Mouse (Mus musculus) small intestine, adult 2 months (tissue): Measurements from ENCODE around the gene Nxpe2.

Experiments used
- CTCF ChIP-seq: fragments of 200-500 bp; IDR thresholded peaks from 2 replicates; pipeline ENCODE4 v1.5.1; 2012; ENCODE audit warnings: low read depth, mild to moderate bottlenecking, control low read depth, inconsistent platforms, low read length, moderate library complexity, mixed read lengths; ENCODE audit not compliant: insufficient replicate concordance, insufficient read length; ENCODE audit errors: extremely low read depth
- POLR2A ChIP-seq: fragments of 200-500 bp; IDR thresholded peaks from 2 replicates; pipeline ENCODE4 v1.6.1; 2012; ENCODE audit warnings: low read depth, mild to moderate bottlenecking, control low read depth, inconsistent platforms, low read length, moderate library complexity

DNA sequence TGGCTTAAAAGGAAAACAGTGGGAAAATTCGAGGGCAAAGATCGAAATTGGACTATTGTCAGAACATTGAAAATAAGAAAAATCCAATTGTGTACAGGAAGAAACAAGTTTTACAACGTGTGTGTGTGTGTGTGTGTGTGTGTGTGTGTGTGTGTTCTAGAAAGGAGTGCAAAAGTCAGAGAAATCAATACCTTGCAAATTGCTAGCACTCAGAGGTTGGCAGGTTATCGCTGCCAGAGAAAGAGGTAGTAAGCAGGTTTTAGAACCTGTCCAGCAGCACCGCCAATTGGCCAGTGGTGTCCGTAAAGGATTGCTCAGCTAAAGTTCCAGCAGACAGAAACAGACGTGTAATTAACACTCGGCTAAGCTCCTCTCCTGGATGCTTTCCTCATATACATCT lies 69.0 kb downstream of the Nxpe2 start:
- TF ChIP-seq POLR2A (no peak), CTCF (no peak)
